Mouse (Mus musculus) lung, postnatal 0 days (tissue): Measurements from ENCODE around the gene Coasy.

ENCODE experiments used
- CTCF ChIP-seq: IDR thresholded peaks from 2 replicates; pipeline ENCODE4 v1.5.1; 2016; ENCODE audit warnings: antibody characterized with exemption, mild to moderate bottlenecking
- EP300 ChIP-seq: IDR thresholded peaks from 2 replicates; pipeline ENCODE4 v1.6.1; 2016; ENCODE audit warnings: antibody characterized with exemption, mild to moderate bottlenecking, control low read depth

- TF ChIP-seq CTCF, result no peak
- TF ChIP-seq EP300, result no peak
Observed at GRCm38 (mm10) chr11:101094930-101095313, 12.6 kb downstream of the Coasy start.
